Mouse (Mus musculus) liver, adult 2 months (tissue): Measurements from ENCODE around the gene Myo19. TPM values are rescaled to one million over a fixed set of nuclear protein-coding genes. Genes with fewer than 3 reads are reported as not detected.

Source experiments
- DNase-seq: peaks from one replicate; pipeline ENCODE4 v3.0.0-alpha.2; 2011; ENCODE audit warnings: low read depth, low spot score; ENCODE audit errors: extremely low read depth
- H3K27ac ChIP-seq: fragments of 200-500 bp; replicated peaks from 2 replicates; pipeline ENCODE4 v1.5.1; 2012; ENCODE audit warnings: low read depth, mild to moderate bottlenecking, control low read depth, inconsistent platforms, low read length; ENCODE audit not compliant: insufficient read depth
- H3K27me3 ChIP-seq: fragments of 200-500 bp; 2 replicates; pipeline ENCODE4 v1.6.1; 2012; ENCODE audit warnings: mild to moderate bottlenecking, moderate library complexity, low read length, inconsistent platforms; ENCODE audit not compliant: control insufficient read depth, insufficient read depth
- H3K36me3 ChIP-seq: fragments of 200-500 bp; 2 replicates; pipeline ENCODE4 v1.6.1; 2012; ENCODE audit warnings: low read length, inconsistent platforms; ENCODE audit not compliant: control insufficient read depth, insufficient read depth
- H3K4me1 ChIP-seq: fragments of 200-500 bp; 2 replicates; pipeline ENCODE4 v1.6.1; 2011; ENCODE audit warnings: low read length; ENCODE audit not compliant: control insufficient read depth, insufficient read depth
- H3K4me3 ChIP-seq: fragments of 200-500 bp; 2 replicates; pipeline ENCODE4 v1.5.1; 2011; ENCODE audit warnings: low read depth, mild to moderate bottlenecking, control low read depth, low read length, moderate library complexity; ENCODE audit not compliant: insufficient read depth
- H3K79me2 ChIP-seq: fragments of 200-500 bp; 2 replicates; pipeline ENCODE4 v1.6.1; 2012; ENCODE audit warnings: inconsistent platforms, mild to moderate bottlenecking, low read length, moderate library complexity; ENCODE audit not compliant: control insufficient read depth, insufficient read depth
- H3K9ac ChIP-seq: fragments of 200-500 bp; 2 replicates; pipeline ENCODE4 v1.6.1; 2012; ENCODE audit warnings: low read depth, mild to moderate bottlenecking, control low read depth, inconsistent platforms, low read length
- CTCF ChIP-seq: fragments of 200-500 bp; IDR thresholded peaks from 2 replicates; pipeline ENCODE4 v1.5.1; 2011; ENCODE audit warnings: low read depth, low read length, control low read depth
- POLR2A ChIP-seq: fragments of 200-500 bp; IDR thresholded peaks from 2 replicates; pipeline ENCODE4 v1.6.1; 2011; ENCODE audit warnings: low read length, control low read depth; ENCODE audit not compliant: insufficient read depth; ENCODE audit errors: extremely low read depth
- WGBS: fragments of 180-500 bp; shearing (Covaris S2); methylation state at CpG from one replicate; pipeline ENCODE4 v1.1.7; 2018; 5-methylcytosine and 5-hydroxymethylcytosine counted together
- polyA plus RNA-seq: library from polyadenylated mRNA; depleted of rRNA; stranded (reverse); fragments of >200 nt; gene quantifications from 2 replicates; pipeline ENCODE4 v1.2.3, GENCODE M21; 2012; rRNA removed
- total RNA-seq: library from RNA; depleted of rRNA; stranded (reverse); fragments of >200 nt; gene quantifications from 2 replicates; pipeline ENCODE4 v1.2.3, GENCODE M21; 2014; rRNA removed

Gene Myo19
- total and polyA plus RNA-seq, 2 experiments = 2.3 to 7.7 TPM

GRCm38 (mm10) chr11:84959181-84959580, 79.2 kb downstream of the Myo19 start:
- TF ChIP-seq POLR2A (no peak), CTCF (no peak)
- peaks cover 4% of the 10 kb centered on the region; the same call in 1 of the 2 replicates for H3K27me3 ChIP-seq
- peaks cover 3% of the 10 kb centered on the region; the same call in 1 of the 2 replicates for H3K4me1 ChIP-seq
- H3K79me2 ChIP-seq = no peaks in the 10 kb centered on the region
- H3K4me3 ChIP-seq = no peak overlapping the region
- WGBS = 36% methylated on average over 5 of the region's 5 CpGs
- no peak for DNase-seq
- H3K27ac ChIP-seq = no peak overlapping the region
- H3K9ac ChIP-seq = no peak overlapping the region
- H3K36me3 ChIP-seq = no peaks in the 10 kb centered on the region

- H3K36me3 ChIP-seq = no peaks in the 10 kb centered on the region
- H3K9ac ChIP-seq = no peak overlapping the region
- no peak overlapping the region for H3K4me3 ChIP-seq
- H3K27ac ChIP-seq = no peak overlapping the region
- no peaks in the 10 kb centered on the region for H3K79me2 ChIP-seq
- H3K4me1 ChIP-seq = peaks cover 3% of the 10 kb centered on the region; the same call in 1 of the 2 replicates
- H3K27me3 ChIP-seq = peaks cover 4% of the 10 kb centered on the region; the same call in 1 of the 2 replicates
- peak; percentile 41 for DNase-seq
- 35% methylated on average over 9 of the region's 9 CpGs for WGBS
- TF ChIP-seq POLR2A (no peak), CTCF (no peak)
Measured at GRCm38 (mm10) chr11:84959701-84960181, 79.8 kb downstream of the Myo19 start.

GRCm38 (mm10) chr11:84960291-84960690, 80.3 kb downstream of the Myo19 start:
- H3K27ac ChIP-seq = no peak overlapping the region
- WGBS = 57% methylated on average over 3 of the region's 3 CpGs
- no peak for TF ChIP-seq POLR2A
- no peak for TF ChIP-seq CTCF
- no peaks in the 10 kb centered on the region for H3K79me2 ChIP-seq
- peaks cover 3% of the 10 kb centered on the region; the same call in 1 of the 2 replicates for H3K4me1 ChIP-seq
- peaks cover 4% of the 10 kb centered on the region; the same call in 1 of the 2 replicates for H3K27me3 ChIP-seq
- DNase-seq = no peak
- H3K36me3 ChIP-seq = no peaks in the 10 kb centered on the region
- H3K9ac ChIP-seq = no peak overlapping the region
- H3K4me3 ChIP-seq = no peak overlapping the region

- no peaks in the 10 kb centered on the region for H3K79me2 ChIP-seq
- DNase-seq = no peak
- H3K36me3 ChIP-seq = no peaks in the 10 kb centered on the region
- peaks cover 3% of the 10 kb centered on the region; the same call in 1 of the 2 replicates for H3K4me1 ChIP-seq
- WGBS = 72% methylated on average over 6 of the region's 6 CpGs
- H3K9ac ChIP-seq = no peak overlapping the region
- peaks cover 4% of the 10 kb centered on the region; the same call in 1 of the 2 replicates for H3K27me3 ChIP-seq
- H3K4me3 ChIP-seq = no peak overlapping the region
- no peak overlapping the region for H3K27ac ChIP-seq
- no peak for TF ChIP-seq POLR2A
- no peak for TF ChIP-seq CTCF
Measured at GRCm38 (mm10) chr11:84960780-84961179, 80.8 kb downstream of the Myo19 start.

Other genes with a start within 250 kb of the Myo19 start
- 2.2 and 2.6 TPM in 2 replicates for gene Mrm1, start 60.6 kb upstream of the Myo19 start, total RNA-seq
- 3.1 and 3.9 TPM in 2 replicates for gene Mrm1, start 60.6 kb upstream of the Myo19 start, polyA plus RNA-seq
- gene Dhrs11, start 51.2 kb upstream of the Myo19 start, total RNA-seq = 14.8 and 23.2 TPM in 2 replicates
- gene Dhrs11, start 51.2 kb upstream of the Myo19 start, polyA plus RNA-seq = 68.3 and 75.1 TPM in 2 replicates
- 84.9 and 96.4 TPM in 2 replicates for gene Ggnbp2, start 9.3 kb upstream of the Myo19 start, total RNA-seq
- gene Ggnbp2, start 9.3 kb upstream of the Myo19 start, polyA plus RNA-seq = 22.5 and 34.0 TPM in 2 replicates
- gene Pigw, start 137 bp downstream of the Myo19 start, total RNA-seq = 4.2 and 4.8 TPM in 2 replicates
- gene Pigw, start 137 bp downstream of the Myo19 start, polyA plus RNA-seq = 1.2 and 1.5 TPM in 2 replicates
- 10.0 and 10.3 TPM in 2 replicates for gene Znhit3, start 36.2 kb downstream of the Myo19 start, total RNA-seq
- gene Znhit3, start 36.2 kb downstream of the Myo19 start, polyA plus RNA-seq = 4.3 and 5.4 TPM in 2 replicates
- not detected in 2 replicates for gene Car4, start 77.6 kb downstream of the Myo19 start, total RNA-seq
- gene Car4, start 77.6 kb downstream of the Myo19 start, polyA plus RNA-seq = 0.09 and 0.13 TPM in 2 replicates